Mouse (Mus musculus): Measurements from ENCODE around the gene Fntb. TPM values are rescaled to one million over a fixed set of nuclear protein-coding genes. Genes with fewer than 3 reads are reported as not detected.

Fntb gene
- polyA plus RNA-seq, 1 experiment from 2014 or later = 41.7 TPM

DNA sequence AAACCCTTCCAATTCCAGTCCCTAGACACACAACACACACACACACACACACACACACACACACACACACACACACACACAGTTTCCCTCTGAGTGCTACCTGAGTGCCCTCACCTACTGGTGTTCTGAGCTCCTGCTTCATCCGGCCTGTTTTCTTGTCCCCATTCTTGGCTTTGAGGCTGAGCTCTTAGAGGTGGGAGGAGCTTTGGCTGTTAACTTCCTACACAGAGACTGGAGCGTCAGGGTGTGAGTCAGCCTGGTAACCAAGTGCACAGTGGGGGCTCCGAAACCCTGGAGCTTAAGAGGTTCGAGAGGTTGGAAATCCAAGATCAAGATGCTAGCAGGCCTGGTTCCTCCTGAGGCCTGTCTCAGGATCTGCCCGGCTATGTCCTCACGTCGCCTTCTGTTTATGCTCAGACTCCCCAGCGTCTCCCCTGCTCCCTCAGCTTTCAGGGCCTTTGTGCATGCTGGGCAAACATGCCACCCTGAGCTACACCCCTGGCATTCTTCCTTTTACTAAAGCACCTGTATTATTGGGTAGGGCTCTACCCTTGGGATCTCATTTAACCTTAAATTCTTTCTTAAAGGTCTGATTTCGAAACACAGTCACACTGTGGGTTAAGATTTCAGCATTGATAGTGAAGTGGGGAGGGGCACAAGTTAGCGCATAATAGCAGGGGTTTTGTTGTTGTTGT, 102.3 kb downstream of the Fntb start:
- Histone ChIP-seq H3K27ac (ENCODE audit: low read depth, low read length) (no peak overlapping the region), H3K9me3 (ENCODE audit: control insufficient read depth, low read length) (no peaks in the 10 kb centered on the region), H3K4me3 (ENCODE audit: low read length) (no peak overlapping the region), H3K4me2 (ENCODE audit: low read length) (no peak overlapping the region), H3K36me3 (ENCODE audit: control insufficient read depth, insufficient read depth, low read length) (no peaks in the 10 kb centered on the region), H3K9ac (ENCODE audit: low read depth, low read length) (no peak overlapping the region), H3K27me3 (replicated peaks; ENCODE audit: control insufficient read depth, insufficient read depth, low read length) (no peaks in the 10 kb centered on the region), H3K4me1 (ENCODE audit: control insufficient read depth, insufficient read depth, low read depth, low read length) (no peaks in the 10 kb centered on the region)
- no peak for ATAC-seq
- WGBS = 63% methylated on average over 10 of the region's 10 CpGs

- Histone ChIP-seq H3K4me3 (ENCODE audit: low read length) (no peak overlapping the region), H3K9me3 (ENCODE audit: control insufficient read depth, low read length) (no peaks in the 10 kb centered on the region)
- 75% methylated on average over 14 of the region's 14 CpGs for WGBS
These were observed 103.2 kb downstream of the Fntb start for GRCm38 (mm10) chr12:76868463-76869198.

DNA sequence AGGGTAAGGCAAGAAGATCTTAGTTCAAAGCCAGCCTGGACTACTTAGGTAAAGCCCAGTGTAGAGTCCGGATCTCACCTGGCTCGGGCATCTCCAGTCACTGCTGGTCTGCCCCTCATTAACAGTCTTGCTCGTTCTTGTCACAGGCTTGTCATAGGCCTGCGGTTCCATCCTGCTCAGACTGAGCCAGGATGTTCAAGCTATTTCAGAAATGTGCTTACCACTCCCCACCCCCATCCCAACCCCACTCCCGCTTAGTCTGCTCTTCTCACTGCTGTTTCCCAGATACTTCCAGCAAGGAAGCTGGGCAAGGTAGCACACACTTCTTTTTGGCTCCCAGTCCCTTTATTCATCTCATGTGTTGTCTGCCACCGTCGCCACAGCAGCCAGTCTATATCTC, 104.2 kb downstream of the Fntb start:
- no peaks in the 10 kb centered on the region for H3K4me1 ChIP-seq (ENCODE audit: control insufficient read depth, insufficient read depth, low read depth, low read length)
- H3K27ac ChIP-seq (ENCODE audit: low read depth, low read length) = no peak overlapping the region
- H3K27me3 ChIP-seq (replicated peaks; ENCODE audit: control insufficient read depth, insufficient read depth, low read length) = no peaks in the 10 kb centered on the region
- no peaks in the 10 kb centered on the region for H3K9me3 ChIP-seq (ENCODE audit: control insufficient read depth, low read length)
- H3K4me3 ChIP-seq (ENCODE audit: low read length) = no peak overlapping the region
- no peaks in the 10 kb centered on the region; the same call in 1 of the 2 replicates for H3K36me3 ChIP-seq (ENCODE audit: control insufficient read depth, insufficient read depth, low read length)
- no peak overlapping the region for H3K4me2 ChIP-seq (ENCODE audit: low read length)
- ATAC-seq = no peak
- no peak overlapping the region for H3K9ac ChIP-seq (ENCODE audit: low read depth, low read length)
- WGBS = 90% methylated on average over 7 of the region's 7 CpGs

More at GRCm38 (mm10) chr12:76868463-76869198, 103.2 kb downstream of the Fntb start:
- Histone ChIP-seq H3K4me2 (ENCODE audit: low read length) (no peak overlapping the region), H3K4me1 (ENCODE audit: control insufficient read depth, insufficient read depth, low read depth, low read length) (no peaks in the 10 kb centered on the region), H3K36me3 (ENCODE audit: control insufficient read depth, insufficient read depth, low read length) (no peaks in the 10 kb centered on the region), H3K27ac (ENCODE audit: low read depth, low read length) (no peak overlapping the region), H3K27me3 (replicated peaks; ENCODE audit: control insufficient read depth, insufficient read depth, low read length) (no peaks in the 10 kb centered on the region), H3K9ac (ENCODE audit: low read depth, low read length) (no peak overlapping the region)
- no peak for ATAC-seq

DNA sequence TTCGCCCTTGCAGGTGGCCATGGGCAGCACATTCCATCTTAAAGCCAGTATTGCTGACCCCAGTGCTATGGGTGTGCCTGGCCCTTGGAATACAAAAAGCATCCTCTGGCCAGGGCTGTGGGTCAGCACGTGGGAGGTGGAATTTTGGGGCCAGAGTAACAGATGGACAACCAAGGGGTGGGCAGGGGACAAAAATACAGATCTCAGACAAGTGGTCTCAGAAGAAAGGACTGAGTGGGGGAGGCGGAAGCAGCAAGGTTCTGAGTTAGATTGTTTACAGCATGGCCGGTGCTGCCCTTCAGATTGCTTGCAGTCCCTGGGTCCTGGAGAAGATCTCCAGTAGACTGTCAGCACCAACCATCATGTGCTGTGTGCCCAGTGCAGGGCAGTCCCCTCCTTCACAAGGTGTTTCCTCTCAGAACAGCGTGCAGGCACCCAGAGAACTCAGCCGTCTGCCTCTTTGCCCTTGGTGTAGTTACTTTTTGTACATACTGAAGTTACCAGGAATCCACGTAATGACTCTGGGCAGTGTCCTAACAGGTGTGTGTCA, 107.5 kb downstream of the Fntb start:
- H3K9ac ChIP-seq (ENCODE audit: low read depth, low read length) = no peak overlapping the region
- no peak for ATAC-seq
- H3K27me3 ChIP-seq (replicated peaks; ENCODE audit: control insufficient read depth, insufficient read depth, low read length) = no peaks in the 10 kb centered on the region
- H3K27ac ChIP-seq (ENCODE audit: low read depth, low read length) = no peak overlapping the region
- H3K4me3 ChIP-seq (ENCODE audit: low read length) = no peak overlapping the region
- no peak overlapping the region for H3K4me2 ChIP-seq (ENCODE audit: low read length)
- H3K36me3 ChIP-seq (ENCODE audit: control insufficient read depth, insufficient read depth, low read length) = no peaks in the 10 kb centered on the region; the same call in 1 of the 2 replicates
- WGBS = 87% methylated on average over 7 of the region's 7 CpGs
- H3K9me3 ChIP-seq (ENCODE audit: control insufficient read depth, low read length) = no peaks in the 10 kb centered on the region
- no peaks in the 10 kb centered on the region for H3K4me1 ChIP-seq (ENCODE audit: control insufficient read depth, insufficient read depth, low read depth, low read length)

DNA sequence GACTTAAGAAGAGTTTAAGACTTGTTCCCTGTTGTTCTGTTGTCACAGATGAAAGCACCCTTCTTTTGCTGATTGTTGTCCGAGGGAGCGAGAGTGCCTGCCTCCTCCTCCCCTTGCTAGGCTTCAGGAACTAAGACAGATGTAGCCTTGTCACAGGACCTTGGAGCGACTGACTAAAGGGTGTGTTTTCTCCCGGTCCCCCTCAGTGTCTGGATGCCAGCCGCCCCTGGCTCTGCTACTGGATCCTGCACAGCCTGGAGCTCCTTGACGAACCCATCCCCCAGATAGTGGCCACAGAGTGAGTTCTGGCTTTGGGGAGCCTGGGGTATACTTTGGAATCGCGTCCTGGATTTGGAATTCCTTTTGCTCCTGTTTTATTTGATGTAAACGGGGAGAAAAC, 109.4 kb downstream of the Fntb start:
- Histone ChIP-seq H3K36me3 (ENCODE audit: control insufficient read depth, insufficient read depth, low read length) (no peaks in the 10 kb centered on the region; the same call in 1 of the 2 replicates), H3K27ac (ENCODE audit: low read depth, low read length) (no peak overlapping the region), H3K4me2 (ENCODE audit: low read length) (no peak overlapping the region), H3K27me3 (replicated peaks; ENCODE audit: control insufficient read depth, insufficient read depth, low read length) (no peaks in the 10 kb centered on the region), H3K9me3 (ENCODE audit: control insufficient read depth, low read length) (no peaks in the 10 kb centered on the region), H3K4me1 (ENCODE audit: control insufficient read depth, insufficient read depth, low read depth, low read length) (no peaks in the 10 kb centered on the region), H3K9ac (ENCODE audit: low read depth, low read length) (no peak overlapping the region), H3K4me3 (ENCODE audit: low read length) (no peak overlapping the region)
- 51% methylated on average over 9 of the region's 9 CpGs for WGBS
- no peak for ATAC-seq

- Histone ChIP-seq H3K9me3 (ENCODE audit: control insufficient read depth, low read length) (no peaks in the 10 kb centered on the region), H3K9ac (ENCODE audit: low read depth, low read length) (no peak overlapping the region), H3K4me3 (ENCODE audit: low read length) (no peak overlapping the region), H3K36me3 (ENCODE audit: control insufficient read depth, insufficient read depth, low read length) (no peaks in the 10 kb centered on the region), H3K4me1 (ENCODE audit: control insufficient read depth, insufficient read depth, low read depth, low read length) (no peaks in the 10 kb centered on the region), H3K27ac (ENCODE audit: low read depth, low read length) (no peak overlapping the region), H3K27me3 (replicated peaks; ENCODE audit: control insufficient read depth, insufficient read depth, low read length) (no peaks in the 10 kb centered on the region), H3K4me2 (ENCODE audit: low read length) (no peak overlapping the region)
- 9% methylated on average over 5 of the region's 5 CpGs for WGBS
- ATAC-seq = peak; percentile 56; the same call in 1 of the 2 replicates
These were observed 113.9 kb downstream of the Fntb start for GRCm38 (mm10) chr12:76879242-76879641.

DNA sequence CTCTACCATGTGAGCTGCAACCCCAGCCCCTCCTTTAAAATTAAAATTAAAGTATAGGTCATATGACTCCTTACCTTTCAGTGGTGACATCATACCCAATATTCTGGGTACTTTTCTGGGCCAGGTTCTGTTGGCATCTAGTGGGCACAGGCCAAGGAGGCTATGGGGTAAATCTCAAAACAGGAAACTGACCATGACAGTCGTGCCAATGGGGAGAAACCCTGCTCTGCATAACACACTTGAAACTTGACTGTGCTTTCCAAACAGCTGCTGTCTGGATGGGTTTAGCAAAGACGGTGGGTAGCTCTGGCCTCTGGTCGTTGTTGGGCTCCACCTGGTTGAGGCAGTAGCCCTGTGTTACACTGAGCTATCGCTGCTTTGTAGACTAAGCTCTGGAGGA, 114.7 kb downstream of the Fntb start:
- Histone ChIP-seq H3K27me3 (replicated peaks; ENCODE audit: control insufficient read depth, insufficient read depth, low read length) (no peaks in the 10 kb centered on the region), H3K36me3 (ENCODE audit: control insufficient read depth, insufficient read depth, low read length) (no peaks in the 10 kb centered on the region), H3K9me3 (ENCODE audit: control insufficient read depth, low read length) (no peaks in the 10 kb centered on the region), H3K4me3 (ENCODE audit: low read length) (no peak overlapping the region), H3K4me2 (ENCODE audit: low read length) (no peak overlapping the region), H3K9ac (ENCODE audit: low read depth, low read length) (no peak overlapping the region), H3K27ac (ENCODE audit: low read depth, low read length) (no peak overlapping the region), H3K4me1 (ENCODE audit: control insufficient read depth, insufficient read depth, low read depth, low read length) (no peaks in the 10 kb centered on the region)
- ATAC-seq = no peak
- 85% methylated on average over 4 of the region's 4 CpGs for WGBS

- H3K9ac ChIP-seq (ENCODE audit: low read depth, low read length) = no peak overlapping the region
- no peaks in the 10 kb centered on the region for H3K27me3 ChIP-seq (replicated peaks; ENCODE audit: control insufficient read depth, insufficient read depth, low read length)
- H3K9me3 ChIP-seq (ENCODE audit: control insufficient read depth, low read length) = no peaks in the 10 kb centered on the region
- H3K27ac ChIP-seq (ENCODE audit: low read depth, low read length) = no peak overlapping the region
- no peak for ATAC-seq
- no peaks in the 10 kb centered on the region for H3K4me1 ChIP-seq (ENCODE audit: control insufficient read depth, insufficient read depth, low read depth, low read length)
- H3K4me2 ChIP-seq (ENCODE audit: low read length) = no peak overlapping the region
- WGBS = 71% methylated on average over 9 of the region's 9 CpGs
- H3K4me3 ChIP-seq (ENCODE audit: low read length) = no peak overlapping the region
- H3K36me3 ChIP-seq (ENCODE audit: control insufficient read depth, insufficient read depth, low read length) = peaks cover 3% of the 10 kb centered on the region
These were observed 118.4 kb downstream of the Fntb start for GRCm38 (mm10) chr12:76883824-76884223.

GRCm38 (mm10) chr12:76885103-76885502, 119.7 kb downstream of the Fntb start:
- no peaks in the 10 kb centered on the region for H3K4me1 ChIP-seq (ENCODE audit: control insufficient read depth, insufficient read depth, low read depth, low read length)
- H3K27ac ChIP-seq (ENCODE audit: low read depth, low read length) = no peak overlapping the region
- no peak overlapping the region for H3K4me3 ChIP-seq (ENCODE audit: low read length)
- H3K9me3 ChIP-seq (ENCODE audit: control insufficient read depth, low read length) = no peaks in the 10 kb centered on the region
- no peak for ATAC-seq
- H3K36me3 ChIP-seq (ENCODE audit: control insufficient read depth, insufficient read depth, low read length) = peaks cover 7% of the 10 kb centered on the region
- WGBS = 93% methylated on average over 4 of the region's 4 CpGs
- H3K27me3 ChIP-seq (replicated peaks; ENCODE audit: control insufficient read depth, insufficient read depth, low read length) = no peaks in the 10 kb centered on the region
- H3K4me2 ChIP-seq (ENCODE audit: low read length) = no peak overlapping the region
- H3K9ac ChIP-seq (ENCODE audit: low read depth, low read length) = no peak overlapping the region

Data from hindbrain, embryonic 16.5 days (tissue).